Mouse (Mus musculus): ENCODE measurements at regions not wholly inside any gene's neighbourhood (a gene's known extent, or its start where the extent isn't known, plus 50 kb on each side); places are given as distances from the start of the nearest gene placed in this dataset.
A peak's percentile ranks its signal among the peaks of the same experiment; 100 is the strongest.

GRCm38 (mm10) chr10:23541914-23542313 lies 191.3 kb upstream of the Eya4 start:
- H3K27me3 ChIP-seq (replicated peaks; ENCODE audit: control insufficient read depth, insufficient read depth, low read length), result no peaks in the 10 kb centered on the region
- H3K4me3 ChIP-seq (ENCODE audit: insufficient read depth, low read depth, low read length), result no peak overlapping the region
- no peaks in the 10 kb centered on the region for H3K36me3 ChIP-seq (ENCODE audit: control insufficient read depth, insufficient read depth, low read length)
- no peak overlapping the region for H3K27ac ChIP-seq (ENCODE audit: insufficient read depth, low read depth, low read length)
- H3K4me1 ChIP-seq (ENCODE audit: control insufficient read depth, insufficient read depth, low read length), result no peaks in the 10 kb centered on the region
- TF ChIP-seq CTCF (conservative IDR thresholded peaks at IDR 0.05; ENCODE audit: insufficient read depth, insufficient read length, low read depth, low read length) (no peak), POLR2A (IDR thresholded peaks at IDR 0.05; ENCODE audit: low read depth, low read length) (no peak)
- WGBS, result 31% methylated on average over 5 of the region's 5 CpGs
- DNase-seq, result peak; percentile 86

GRCm38 (mm10) chr10:23534636-23535035 lies 184.1 kb upstream of the Eya4 start:
- no peak for DNase-seq
- H3K27me3 ChIP-seq (replicated peaks; ENCODE audit: control insufficient read depth, insufficient read depth, low read length), result no peaks in the 10 kb centered on the region
- no peaks in the 10 kb centered on the region for H3K36me3 ChIP-seq (ENCODE audit: control insufficient read depth, insufficient read depth, low read length)
- H3K4me1 ChIP-seq (ENCODE audit: control insufficient read depth, insufficient read depth, low read length), result no peaks in the 10 kb centered on the region
- H3K4me3 ChIP-seq (ENCODE audit: insufficient read depth, low read depth, low read length), result no peak overlapping the region
- no peak overlapping the region for H3K27ac ChIP-seq (ENCODE audit: insufficient read depth, low read depth, low read length)
- TF ChIP-seq POLR2A (IDR thresholded peaks at IDR 0.05; ENCODE audit: low read depth, low read length) (no peak), CTCF (conservative IDR thresholded peaks at IDR 0.05; ENCODE audit: insufficient read depth, insufficient read length, low read depth, low read length) (no peak)

DNA sequence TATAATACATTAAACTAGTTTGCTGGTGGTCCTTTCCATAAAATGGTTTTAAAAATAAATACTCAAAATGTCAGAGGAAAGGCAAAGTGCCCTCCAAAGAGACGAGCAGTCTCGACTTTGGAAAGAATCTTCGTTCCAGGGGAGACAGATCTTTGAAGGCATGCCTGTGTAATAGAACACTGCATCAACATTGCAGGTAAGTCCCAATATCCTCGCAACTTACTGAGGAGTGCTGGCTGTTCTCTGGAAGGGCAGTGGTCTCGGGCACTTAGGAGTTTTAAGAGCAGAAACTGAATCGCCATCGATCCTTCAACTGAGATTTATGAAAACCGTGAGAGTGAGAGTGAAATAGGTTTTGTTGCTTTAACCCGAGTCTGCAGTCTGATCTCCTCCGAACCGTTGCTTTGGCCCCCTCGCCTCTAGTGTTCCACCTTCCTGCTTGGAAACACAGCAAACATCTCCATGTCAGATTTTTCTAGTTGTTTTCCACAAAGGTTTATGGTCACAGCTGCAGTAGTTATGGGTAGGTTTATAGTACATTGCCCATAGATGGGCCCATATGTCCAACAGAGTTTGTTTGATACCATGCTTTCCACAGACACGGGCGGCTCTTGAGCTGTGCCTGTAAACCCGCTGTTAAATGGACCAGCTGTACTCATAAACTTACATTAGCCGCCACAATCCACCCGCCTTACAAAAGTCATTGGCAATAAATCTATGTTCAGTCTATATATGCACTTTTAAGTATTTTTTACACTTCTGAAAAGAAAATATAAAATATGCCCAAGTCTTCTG lies 181.6 kb upstream of the Eya4 start:
- no peaks in the 10 kb centered on the region for H3K36me3 ChIP-seq (ENCODE audit: control insufficient read depth, insufficient read depth, low read length)
- DNase-seq, result no peak
- no peaks in the 10 kb centered on the region for H3K4me1 ChIP-seq (ENCODE audit: control insufficient read depth, insufficient read depth, low read length)
- no peak overlapping the region for H3K27ac ChIP-seq (ENCODE audit: insufficient read depth, low read depth, low read length)
- no peak overlapping the region for H3K4me3 ChIP-seq (ENCODE audit: insufficient read depth, low read depth, low read length)
- 40% methylated on average over 17 of the region's 17 CpGs for WGBS
- H3K27me3 ChIP-seq (replicated peaks; ENCODE audit: control insufficient read depth, insufficient read depth, low read length), result no peaks in the 10 kb centered on the region
- no peak for TF ChIP-seq POLR2A (IDR thresholded peaks at IDR 0.05; ENCODE audit: low read depth, low read length)

GRCm38 (mm10) chr10:23530715-23531114 lies 180.1 kb upstream of the Eya4 start:
- no peak for DNase-seq

DNA sequence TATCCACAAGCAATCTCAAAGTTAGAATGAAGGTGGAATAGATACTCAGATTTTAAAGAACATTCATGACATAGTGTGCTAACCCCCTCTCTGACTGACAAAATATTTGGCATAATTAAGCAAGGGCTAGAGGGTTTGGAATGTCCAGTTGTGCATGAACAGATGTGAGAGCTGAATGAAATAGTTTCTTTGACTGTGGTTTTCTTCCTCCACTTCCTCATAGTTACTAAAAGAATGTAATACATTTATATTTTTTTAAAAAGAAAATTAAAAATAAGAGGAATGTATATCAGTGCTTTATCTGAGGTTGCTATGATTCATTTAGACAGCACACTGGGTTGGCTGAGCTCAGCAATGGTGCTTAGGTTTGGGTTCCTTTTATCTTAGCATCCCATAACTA lies 176.2 kb upstream of the Eya4 start:
- H3K4me1 ChIP-seq (ENCODE audit: control insufficient read depth, insufficient read depth, low read length), result no peaks in the 10 kb centered on the region
- no peak overlapping the region for H3K27ac ChIP-seq (ENCODE audit: insufficient read depth, low read depth, low read length)
- TF ChIP-seq CTCF (conservative IDR thresholded peaks at IDR 0.05; ENCODE audit: insufficient read depth, insufficient read length, low read depth, low read length) (no peak), POLR2A (IDR thresholded peaks at IDR 0.05; ENCODE audit: low read depth, low read length) (no peak)
- H3K27me3 ChIP-seq (replicated peaks; ENCODE audit: control insufficient read depth, insufficient read depth, low read length), result no peaks in the 10 kb centered on the region
- DNase-seq, result no peak
- H3K4me3 ChIP-seq (ENCODE audit: insufficient read depth, low read depth, low read length), result no peak overlapping the region
- no peaks in the 10 kb centered on the region for H3K36me3 ChIP-seq (ENCODE audit: control insufficient read depth, insufficient read depth, low read length)

More at GRCm38 (mm10) chr10:23530715-23531114, 180.1 kb upstream of the Eya4 start:
- H3K4me3 ChIP-seq (ENCODE audit: insufficient read depth, low read depth, low read length), result no peak overlapping the region
- H3K4me1 ChIP-seq (ENCODE audit: control insufficient read depth, insufficient read depth, low read length), result no peaks in the 10 kb centered on the region
- no peak for TF ChIP-seq CTCF (conservative IDR thresholded peaks at IDR 0.05; ENCODE audit: insufficient read depth, insufficient read length, low read depth, low read length)
- WGBS, result 69% methylated on average over 3 of the region's 3 CpGs
- no peak overlapping the region for H3K27ac ChIP-seq (ENCODE audit: insufficient read depth, low read depth, low read length)
- H3K36me3 ChIP-seq (ENCODE audit: control insufficient read depth, insufficient read depth, low read length), result no peaks in the 10 kb centered on the region
- H3K27me3 ChIP-seq (replicated peaks; ENCODE audit: control insufficient read depth, insufficient read depth, low read length), result no peaks in the 10 kb centered on the region

- H3K4me1 ChIP-seq (ENCODE audit: control insufficient read depth, insufficient read depth, low read length), result no peaks in the 10 kb centered on the region
- DNase-seq, result no peak
- no peak overlapping the region for H3K27ac ChIP-seq (ENCODE audit: insufficient read depth, low read depth, low read length)
- TF ChIP-seq CTCF (conservative IDR thresholded peaks at IDR 0.05; ENCODE audit: insufficient read depth, insufficient read length, low read depth, low read length), result no peak
- TF ChIP-seq POLR2A (IDR thresholded peaks at IDR 0.05; ENCODE audit: low read depth, low read length), result no peak
- no peaks in the 10 kb centered on the region for H3K36me3 ChIP-seq (ENCODE audit: control insufficient read depth, insufficient read depth, low read length)
- no peak overlapping the region for H3K4me3 ChIP-seq (ENCODE audit: insufficient read depth, low read depth, low read length)
- 59% methylated on average over 1 of the region's 1 CpGs for WGBS
- no peaks in the 10 kb centered on the region for H3K27me3 ChIP-seq (replicated peaks; ENCODE audit: control insufficient read depth, insufficient read depth, low read length)
Observed at GRCm38 (mm10) chr10:23522664-23523063, 172.1 kb upstream of the Eya4 start.

GRCm38 (mm10) chr10:23493647-23494046 lies 143.1 kb upstream of the Eya4 start:
- Histone ChIP-seq H3K4me3 (ENCODE audit: insufficient read depth, low read depth, low read length) (no peak overlapping the region), H3K4me1 (ENCODE audit: control insufficient read depth, insufficient read depth, low read length) (no peaks in the 10 kb centered on the region), H3K27ac (ENCODE audit: insufficient read depth, low read depth, low read length) (no peak overlapping the region), H3K36me3 (ENCODE audit: control insufficient read depth, insufficient read depth, low read length) (no peaks in the 10 kb centered on the region), H3K27me3 (replicated peaks; ENCODE audit: control insufficient read depth, insufficient read depth, low read length) (no peaks in the 10 kb centered on the region)
- TF ChIP-seq CTCF (conservative IDR thresholded peaks at IDR 0.05; ENCODE audit: insufficient read depth, insufficient read length, low read depth, low read length), result no peak
- TF ChIP-seq POLR2A (IDR thresholded peaks at IDR 0.05; ENCODE audit: low read depth, low read length), result no peak
- no peak for DNase-seq
- WGBS, result 76% methylated on average over 7 of the region's 7 CpGs
